Mouse (Mus musculus): ENCODE data around the gene Stat5b.
A peak's percentile ranks its signal among the peaks of the same experiment; 100 is the strongest.

The Stat5b gene

DNA sequence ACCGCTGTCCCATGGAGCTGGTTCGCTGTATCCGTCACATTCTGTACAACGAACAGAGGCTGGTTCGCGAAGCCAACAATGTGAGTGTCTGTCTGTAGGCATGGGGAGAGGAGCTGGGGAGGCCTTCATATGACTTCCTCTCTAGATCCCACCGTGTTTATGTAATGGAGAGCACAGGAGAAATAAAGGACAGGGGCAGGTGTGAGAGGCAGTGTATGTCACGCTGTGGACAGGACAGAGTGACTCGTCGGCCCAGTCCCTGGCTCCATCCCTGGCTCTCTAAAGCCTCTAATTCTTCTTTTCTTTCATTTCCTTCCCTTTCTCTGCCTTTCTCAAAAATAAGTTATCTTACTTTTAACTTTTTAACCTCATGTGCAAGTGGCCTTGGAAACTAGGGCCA is 12.6 kb upstream of the Stat5b start:
- DNase-seq: no peak

- no peak for DNase-seq
These were observed 11.3 kb upstream of the Stat5b start for GRCm38 (mm10) chr11:100861836-100862235.

- DNase-seq: no peak
These were observed 10.8 kb upstream of the Stat5b start for GRCm38 (mm10) chr11:100861335-100861734.

GRCm38 (mm10) chr11:100860198-100861048 is 9.9 kb upstream of the Stat5b start:
- DNase-seq: peak; percentile 51 to 61

DNA sequence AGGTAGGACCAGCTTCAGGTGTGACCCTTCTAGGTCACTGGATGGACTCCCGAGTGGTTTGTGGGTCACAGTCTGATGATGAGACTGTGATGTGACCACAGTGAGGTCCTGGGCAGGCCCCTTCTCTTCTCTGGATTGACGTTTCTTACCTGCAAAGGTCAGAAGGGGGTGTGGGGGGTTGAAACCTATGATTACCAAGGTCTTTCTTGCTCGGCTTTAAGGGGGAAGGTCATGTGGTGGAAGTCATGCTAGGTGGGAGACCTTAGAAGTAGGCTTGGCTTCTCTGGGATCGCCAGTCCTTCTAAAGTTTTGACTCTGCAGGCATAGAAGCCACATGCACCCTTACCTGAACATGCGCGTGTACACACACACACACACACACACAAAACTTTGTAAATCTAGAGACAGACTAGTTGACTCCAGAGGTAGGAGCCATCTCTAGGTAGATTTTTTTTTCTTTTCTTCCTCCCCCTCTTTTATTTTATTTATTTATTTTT is 9.1 kb upstream of the Stat5b start:
- no peak for DNase-seq

GRCm38 (mm10) chr11:100858935-100859578 is 8.5 kb upstream of the Stat5b start, which contains the start of gene Stat5a:
Gene Stat5a (plus strand): TSS chr11:100859351.
- DNase-seq: peak; percentile 37 to 50

DNA sequence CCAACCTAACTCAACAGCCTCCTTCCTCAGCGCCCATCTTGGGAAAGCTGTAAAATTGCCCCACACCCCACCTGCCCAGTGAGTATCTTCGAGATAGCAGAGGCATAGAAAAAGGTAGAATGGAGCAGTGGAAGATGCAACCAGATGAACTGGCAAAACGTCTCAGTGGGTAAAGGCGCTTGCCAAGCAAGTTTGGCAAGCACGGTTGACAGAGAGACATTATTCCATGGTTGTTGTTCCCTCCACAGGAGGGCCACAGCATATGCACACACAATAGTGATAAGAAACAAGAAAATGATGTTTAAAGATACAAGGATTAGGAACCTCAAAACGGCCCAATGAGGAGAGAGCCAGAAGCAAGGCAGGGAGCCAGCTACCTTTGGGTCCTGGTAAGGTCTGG is 7.4 kb upstream of the Stat5b start:
- DNase-seq: no peak

- DNase-seq: no peak
These were observed 4.7 kb upstream of the Stat5b start for GRCm38 (mm10) chr11:100855178-100855577.

DNA sequence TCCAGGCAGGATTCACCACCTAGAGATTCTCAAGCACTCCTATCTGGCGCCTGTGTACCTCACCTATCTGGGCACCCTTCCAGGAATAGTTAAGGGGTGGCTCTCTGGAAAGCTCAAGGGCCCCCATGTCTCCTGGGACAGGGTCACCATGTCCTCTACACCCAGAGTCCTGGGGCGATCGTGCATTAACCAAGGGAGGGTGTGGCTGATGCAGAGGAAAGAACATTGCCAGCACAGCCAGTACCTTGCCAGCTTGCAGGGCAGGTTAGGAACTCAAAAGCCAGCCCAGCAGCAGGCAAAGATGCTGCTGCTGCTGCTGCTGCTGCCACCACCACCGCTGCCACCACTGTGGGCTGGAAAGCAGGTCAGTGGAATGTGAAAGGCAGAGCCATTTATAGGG is 3.7 kb upstream of the Stat5b start:
- DNase-seq: no peak

- no peak for DNase-seq
These were observed 2.5 kb upstream of the Stat5b start for GRCm38 (mm10) chr11:100853018-100853417.

GRCm38 (mm10) chr11:100852088-100852487 is 1.6 kb upstream of the Stat5b start:
- no peak for DNase-seq

DNA sequence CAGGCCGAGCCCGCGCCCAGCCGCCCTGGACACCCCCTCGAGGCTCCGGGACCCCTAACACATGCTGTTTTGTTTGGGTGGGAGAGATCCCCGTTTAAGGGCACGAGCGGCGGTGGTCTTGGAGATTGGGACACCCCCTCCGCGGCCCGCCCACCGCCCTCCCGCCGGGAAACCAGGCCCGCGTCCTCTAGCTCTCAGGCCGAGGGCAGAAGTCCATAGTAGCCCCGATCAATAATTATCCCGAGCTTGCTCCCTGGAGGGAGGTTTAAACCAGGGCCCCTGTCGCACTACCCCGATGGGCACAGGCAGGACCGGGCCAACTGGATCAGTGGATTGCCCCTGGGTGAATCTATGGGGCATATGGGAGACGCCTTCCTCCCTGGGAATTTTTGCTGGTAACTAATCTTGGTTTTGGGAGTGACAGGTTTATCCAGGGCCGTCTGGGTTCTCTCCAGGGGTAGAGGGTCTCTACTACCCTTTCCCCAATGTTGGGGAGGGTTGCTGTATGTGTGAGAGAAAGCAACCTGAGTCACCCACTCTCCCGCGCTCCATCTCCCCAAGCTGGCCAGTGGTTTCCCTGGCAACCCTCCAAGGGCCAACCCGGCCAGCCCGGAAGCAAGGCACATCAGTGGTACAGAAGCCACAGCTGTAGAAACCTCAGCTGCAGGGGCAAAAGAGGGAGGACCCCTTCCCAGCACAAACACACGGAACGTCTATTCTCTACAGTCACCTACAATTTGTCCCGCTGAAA is 429 bp upstream of the Stat5b start:
- DNase-seq: peak; percentile 45 to 53

DNA sequence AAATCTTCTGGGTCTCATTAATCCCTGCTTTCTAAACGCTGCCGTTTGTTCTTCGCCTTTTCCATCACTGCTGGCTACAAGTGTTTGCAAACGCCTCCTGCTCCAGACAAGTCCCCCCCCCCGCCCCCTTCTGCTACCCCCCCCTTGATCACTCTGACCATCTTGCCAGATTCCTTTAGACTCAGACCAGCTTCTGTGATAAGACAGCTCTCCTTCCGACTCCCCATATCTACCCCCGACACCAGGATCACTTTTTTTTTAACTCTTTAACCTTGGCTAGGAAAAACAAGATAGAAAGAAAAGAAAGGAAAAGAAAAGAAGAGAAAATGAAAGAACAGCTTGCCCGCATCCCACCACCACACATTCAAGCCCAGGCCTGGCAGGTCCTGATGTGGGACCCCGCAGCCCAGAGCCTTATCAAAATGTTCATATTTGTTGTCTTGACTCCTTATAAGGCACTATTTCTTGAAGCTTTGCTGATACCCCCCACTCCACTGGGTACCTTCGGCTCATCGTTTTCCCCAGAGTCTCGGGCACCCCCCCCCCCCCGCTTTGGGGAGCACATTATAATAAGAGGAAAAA is 977 bp downstream of the Stat5b start:
- DNase-seq: no peak

GRCm38 (mm10) chr11:100848789-100849379 is 1.6 kb downstream of the Stat5b start:
- no peak for DNase-seq

GRCm38 (mm10) chr11:100848080-100848479 is 2.4 kb downstream of the Stat5b start:
- no peak for DNase-seq

DNA sequence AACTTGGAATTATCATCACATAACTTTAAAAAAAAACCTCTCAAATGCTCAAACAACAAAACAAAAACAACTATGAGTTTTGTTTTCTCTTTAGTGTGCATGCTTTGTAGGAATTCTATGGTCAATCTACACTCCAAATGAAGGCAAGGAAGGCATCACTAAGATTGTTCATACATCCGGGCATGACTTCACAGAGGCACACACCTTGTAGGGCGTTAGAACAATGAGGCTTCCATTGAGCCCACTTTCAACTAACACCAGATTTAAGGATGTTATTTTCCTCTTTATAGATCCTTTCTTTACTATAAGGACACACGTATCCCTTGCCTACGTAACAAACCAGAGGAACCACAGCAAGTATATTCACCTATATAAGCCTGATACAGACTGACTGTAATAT is 3.0 kb downstream of the Stat5b start:
- DNase-seq: no peak

DNA sequence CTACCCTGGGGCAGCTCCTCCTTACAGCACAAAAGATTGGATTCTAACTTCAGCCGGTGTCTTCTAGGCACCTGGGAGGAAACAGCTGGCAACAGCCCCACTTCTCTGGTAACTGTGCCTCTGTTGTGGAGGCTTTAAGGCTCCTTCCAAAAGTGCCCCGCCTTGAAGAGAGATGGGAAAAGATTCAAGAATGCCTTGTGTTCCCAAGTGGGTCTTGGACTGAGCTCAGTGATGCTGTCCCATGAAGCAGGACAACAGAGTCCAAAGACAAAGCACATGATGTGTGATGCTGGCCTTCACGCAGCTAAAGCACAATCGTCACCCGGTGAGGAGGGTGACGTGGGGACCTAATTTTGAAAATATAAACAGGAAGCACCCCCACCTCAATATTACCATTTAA is 4.7 kb downstream of the Stat5b start:
- DNase-seq: no peak

DNA sequence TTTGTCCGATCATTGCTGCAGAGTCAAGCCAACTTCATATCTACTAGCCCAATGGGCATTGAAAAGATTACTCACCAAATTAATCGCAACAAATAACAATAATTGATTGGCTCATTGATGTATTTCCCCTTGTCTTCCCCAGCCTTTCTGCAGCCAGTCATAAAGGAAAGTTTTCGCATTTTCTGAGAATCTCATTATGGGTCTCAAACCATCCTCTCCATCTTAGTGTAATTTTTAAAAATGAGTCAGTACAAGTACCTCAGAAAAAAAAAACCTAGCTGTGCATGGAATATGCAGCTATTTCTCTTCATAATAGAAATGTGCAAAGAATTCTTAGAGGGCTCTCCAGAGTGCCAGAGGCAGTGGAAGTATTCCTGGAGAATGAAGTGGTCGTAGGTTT is 6.4 kb downstream of the Stat5b start:
- no peak for DNase-seq

DNA sequence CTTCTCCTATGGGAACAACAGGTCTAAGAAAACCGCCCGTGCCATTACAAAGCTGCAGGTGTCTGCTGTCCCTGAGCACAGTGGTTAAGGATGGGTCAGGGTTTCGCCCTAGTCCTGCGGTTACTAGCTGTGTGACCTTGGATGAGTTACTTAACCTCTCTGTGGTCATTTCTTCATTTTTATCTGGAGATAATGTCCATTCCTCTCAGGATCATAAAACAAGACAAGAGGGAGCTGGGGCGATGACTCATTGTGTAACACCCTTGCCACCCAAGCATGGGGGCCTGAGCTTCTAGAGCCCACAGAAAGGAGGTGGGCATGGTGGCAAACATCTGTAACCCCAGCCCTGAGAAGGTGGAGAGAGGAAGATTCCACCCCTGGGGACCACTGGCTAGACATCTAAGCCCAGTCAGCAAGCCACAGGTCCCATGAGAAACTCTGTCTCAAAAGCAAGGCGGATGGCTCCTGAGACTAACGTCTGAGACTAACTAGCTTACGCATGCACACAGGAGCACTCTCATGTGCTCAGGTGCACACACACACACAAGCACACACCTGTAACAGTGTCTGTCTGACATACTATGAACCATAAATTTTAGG is 7.4 kb downstream of the Stat5b start:
- DNase-seq: no peak

DNA sequence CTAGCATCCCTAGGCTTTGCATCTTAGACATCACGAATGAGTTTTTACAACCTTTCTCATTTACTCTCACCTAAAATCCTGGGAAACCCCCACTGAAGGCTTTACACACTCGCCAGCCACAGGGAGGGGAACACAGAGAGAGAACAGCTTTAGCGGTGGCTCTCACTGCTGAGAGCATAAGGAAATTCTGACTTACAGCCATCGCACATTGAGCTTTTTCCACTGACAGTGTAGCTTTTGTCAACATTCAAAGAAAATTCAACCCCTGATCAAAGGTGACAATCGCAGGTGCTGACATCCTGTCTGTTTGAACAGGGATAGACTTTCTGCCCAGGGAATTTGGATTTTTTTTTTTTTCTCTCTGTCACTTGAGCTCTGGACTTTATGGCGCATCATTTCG is 8.5 kb downstream of the Stat5b start:
- DNase-seq: no peak

- no peak for DNase-seq
These were observed 9.7 kb downstream of the Stat5b start for GRCm38 (mm10) chr11:100840866-100841265.

DNA sequence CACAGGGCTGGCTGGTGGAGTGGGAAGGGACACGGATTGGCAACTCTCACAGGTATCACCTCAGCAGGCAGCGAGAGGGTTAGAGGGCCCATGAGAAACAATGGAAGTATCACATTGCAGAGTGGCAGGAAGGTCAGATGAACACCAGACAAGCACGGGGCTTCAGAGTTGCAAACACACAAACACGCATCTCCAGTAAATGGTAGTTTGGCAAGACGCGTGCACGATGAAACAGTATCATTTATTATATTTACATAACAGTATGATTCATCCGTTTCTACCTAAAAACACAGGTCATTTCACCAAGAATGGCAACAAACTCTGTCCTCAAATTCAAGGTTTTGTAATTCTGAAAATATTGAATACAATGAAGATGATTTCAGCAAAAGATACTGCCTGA is 11.0 kb downstream of the Stat5b start:
- no peak for DNase-seq
